Mouse (Mus musculus) midbrain, embryonic 11.5 days (tissue): ENCODE measurements around the gene Slc4a1. TPM values are rescaled to one million over a fixed set of nuclear protein-coding genes. Genes with fewer than 3 reads are reported as not detected.
A peak's percentile ranks its signal among the peaks of the same experiment; 100 is the strongest.

Experiments
- ATAC-seq: fragments of 200-750 bp; cut with Nextera tagmentation; 2 replicates; pipeline ENCODE4 v1.8.0; 2017; ENCODE audit warnings: moderate TSS enrichment, moderate library complexity; ENCODE audit not compliant: low FRiP score
- DNase-seq: peaks from one replicate; pipeline ENCODE4 v3.0.0; 2015; ENCODE audit warnings: low spot score; ENCODE audit errors: missing footprints
- H3K27ac ChIP-seq: fragments of 300-500 bp; sonication (generic); 2 replicates; pipeline ENCODE4 v1.5.1; 2014; ENCODE audit warnings: low read depth, low read length
- H3K27me3 ChIP-seq: fragments of 300-500 bp; sonication (generic); 2 replicates; pipeline ENCODE4 v1.6.1; 2014; ENCODE audit warnings: mild to moderate bottlenecking, low read length, moderate library complexity, mixed read lengths; ENCODE audit not compliant: control insufficient read depth, insufficient read depth
- H3K36me3 ChIP-seq: fragments of 300-500 bp; sonication (generic); 2 replicates; pipeline ENCODE4 v1.6.1; 2014; ENCODE audit warnings: mild to moderate bottlenecking, low read length, moderate library complexity, mixed read lengths; ENCODE audit not compliant: control insufficient read depth, insufficient read depth
- H3K4me1 ChIP-seq: fragments of 300-500 bp; sonication (generic); 2 replicates; pipeline ENCODE4 v1.6.1; 2014; ENCODE audit warnings: low read length; ENCODE audit not compliant: control insufficient read depth, insufficient read depth
- H3K4me2 ChIP-seq: fragments of 300-500 bp; sonication (generic); 2 replicates; pipeline ENCODE4 v1.6.1; 2014; ENCODE audit warnings: mild to moderate bottlenecking, moderate library complexity
- H3K4me3 ChIP-seq: fragments of 300-500 bp; sonication (generic); 2 replicates; pipeline ENCODE4 v1.5.1; 2014; ENCODE audit warnings: low read depth, low read length
- H3K9ac ChIP-seq: fragments of 300-500 bp; sonication (generic); 2 replicates; pipeline ENCODE4 v1.6.1; 2014; ENCODE audit warnings: low read length
- H3K9me3 ChIP-seq: fragments of 300-500 bp; sonication (generic); 2 replicates; pipeline ENCODE4 v1.6.1; 2016; ENCODE audit warnings: low read length; ENCODE audit not compliant: control insufficient read depth
- WGBS: fragments of 180-500 bp; shearing (Covaris S2); extraction: QIAGEN DNeasy Blood & Tissue Kit; methylation state at CpG from one replicate; pipeline ENCODE4 v1.1.7; 2014; 5-methylcytosine and 5-hydroxymethylcytosine counted together
- polyA plus RNA-seq: library from polyadenylated mRNA; unstranded; fragments of >200 nt; fragmentation: Nextera tagmentation; extraction: Ambion mirVana; gene quantifications from 2 replicates; pipeline ENCODE4 v1.2.1, GENCODE M21; 2014

The Slc4a1 gene
- polyA plus RNA-seq, 1 experiment from 2014 or later, result 30.6 TPM

- 76% methylated on average over 14 of the region's 14 CpGs for WGBS
- no peaks in the 10 kb centered on the region for H3K36me3 ChIP-seq
- no peak for ATAC-seq
- no peaks in the 10 kb centered on the region for H3K9me3 ChIP-seq
- peak overlapping the region; percentile 45; the same call in 1 of the 2 replicates for H3K9ac ChIP-seq
- no peak for DNase-seq
- peak overlapping the region; percentile 14; the same call in 1 of the 2 replicates for H3K4me3 ChIP-seq
- H3K27ac ChIP-seq, result no peak overlapping the region
- no peaks in the 10 kb centered on the region for H3K27me3 ChIP-seq
- H3K4me1 ChIP-seq, result no peaks in the 10 kb centered on the region
- no peak overlapping the region for H3K4me2 ChIP-seq
These were observed 1.2 kb downstream of the Slc4a1 start for GRCm38 (mm10) chr11:102364570-102365371.

GRCm38 (mm10) chr11:102363623-102364022, 2.4 kb downstream of the Slc4a1 start:
- Histone ChIP-seq H3K4me2 (no peak overlapping the region), H3K36me3 (no peaks in the 10 kb centered on the region), H3K4me3 (no peak overlapping the region), H3K27me3 (no peaks in the 10 kb centered on the region), H3K9ac (no peak overlapping the region), H3K4me1 (no peaks in the 10 kb centered on the region), H3K27ac (no peak overlapping the region), H3K9me3 (no peaks in the 10 kb centered on the region)
- ATAC-seq (0 out of 2 replicates have a peak, but pooled peaks have one; percentile 35), DNase-seq (no peak)
- WGBS, result 46% methylated on average over 2 of the region's 2 CpGs

GRCm38 (mm10) chr11:102361776-102362495, 4.1 kb downstream of the Slc4a1 start:
- Histone ChIP-seq H3K36me3 (no peaks in the 10 kb centered on the region), H3K9ac (no peak overlapping the region), H3K4me3 (no peak overlapping the region), H3K4me1 (no peaks in the 10 kb centered on the region), H3K27ac (no peak overlapping the region), H3K4me2 (no peak overlapping the region), H3K9me3 (no peaks in the 10 kb centered on the region), H3K27me3 (no peaks in the 10 kb centered on the region)
- DNase-seq (no peak), ATAC-seq (no peak)
- 87% methylated on average over 8 of the region's 8 CpGs for WGBS

- Histone ChIP-seq H3K9ac (no peak overlapping the region), H3K27me3 (no peaks in the 10 kb centered on the region), H3K4me1 (no peaks in the 10 kb centered on the region), H3K4me3 (no peak overlapping the region), H3K9me3 (no peaks in the 10 kb centered on the region), H3K27ac (no peak overlapping the region), H3K36me3 (no peaks in the 10 kb centered on the region), H3K4me2 (no peak overlapping the region)
- ATAC-seq (no peak), DNase-seq (no peak)
- WGBS, result 78% methylated on average over 10 of the region's 10 CpGs
These were observed 7.6 kb downstream of the Slc4a1 start for GRCm38 (mm10) chr11:102358365-102358764.

- Histone ChIP-seq H3K9ac (no peak overlapping the region), H3K27me3 (no peaks in the 10 kb centered on the region), H3K4me3 (no peak overlapping the region), H3K4me1 (no peaks in the 10 kb centered on the region), H3K9me3 (no peaks in the 10 kb centered on the region), H3K36me3 (no peaks in the 10 kb centered on the region), H3K27ac (no peak overlapping the region), H3K4me2 (no peak overlapping the region)
- ATAC-seq (no peak), DNase-seq (no peak)
- WGBS, result 75% methylated on average over 31 of the region's 31 CpGs
These were observed 9.2 kb downstream of the Slc4a1 start for GRCm38 (mm10) chr11:102356636-102357350.

GRCm38 (mm10) chr11:102356190-102356589, 9.8 kb downstream of the Slc4a1 start:
- no peak for ATAC-seq
- 80% methylated on average over 12 of the region's 12 CpGs for WGBS
- Histone ChIP-seq H3K27me3 (no peaks in the 10 kb centered on the region), H3K9ac (no peak overlapping the region), H3K9me3 (no peaks in the 10 kb centered on the region), H3K4me3 (no peak overlapping the region), H3K4me1 (no peaks in the 10 kb centered on the region), H3K27ac (no peak overlapping the region), H3K36me3 (no peaks in the 10 kb centered on the region), H3K4me2 (no peak overlapping the region)
- DNase-seq, result no peak

GRCm38 (mm10) chr11:102355501-102355900, 10.5 kb downstream of the Slc4a1 start:
- Histone ChIP-seq H3K4me3 (no peak overlapping the region), H3K9me3 (no peaks in the 10 kb centered on the region), H3K4me2 (no peak overlapping the region), H3K27me3 (no peaks in the 10 kb centered on the region), H3K9ac (no peak overlapping the region), H3K4me1 (no peaks in the 10 kb centered on the region), H3K27ac (no peak overlapping the region), H3K36me3 (no peaks in the 10 kb centered on the region)
- DNase-seq, result no peak
- WGBS, result 86% methylated on average over 3 of the region's 3 CpGs
- ATAC-seq, result no peak

GRCm38 (mm10) chr11:102353021-102353431, 13.0 kb downstream of the Slc4a1 start:
- Histone ChIP-seq H3K9me3 (no peaks in the 10 kb centered on the region), H3K27ac (no peak overlapping the region), H3K4me1 (no peaks in the 10 kb centered on the region), H3K4me2 (no peak overlapping the region), H3K27me3 (no peaks in the 10 kb centered on the region), H3K36me3 (no peaks in the 10 kb centered on the region), H3K9ac (no peak overlapping the region; the same call in 1 of the 2 replicates), H3K4me3 (no peak overlapping the region)
- no peak for DNase-seq
- 43% methylated on average over 8 of the region's 8 CpGs for WGBS
- no peak for ATAC-seq

- Histone ChIP-seq H3K4me1 (no peaks in the 10 kb centered on the region), H3K36me3 (no peaks in the 10 kb centered on the region), H3K4me2 (no peak overlapping the region), H3K27ac (no peak overlapping the region), H3K9ac (no peak overlapping the region), H3K27me3 (no peaks in the 10 kb centered on the region), H3K9me3 (no peaks in the 10 kb centered on the region), H3K4me3 (no peak overlapping the region)
- ATAC-seq (no peak), DNase-seq (no peak)
- 58% methylated on average over 5 of the region's 5 CpGs for WGBS
These were observed 13.6 kb downstream of the Slc4a1 start for GRCm38 (mm10) chr11:102352378-102352777.
